Mouse (Mus musculus) stomach, postnatal 0 days (tissue): ENCODE results near the gene Gm12166.

Source experiments
- CTCF ChIP-seq: IDR thresholded peaks from 2 replicates; pipeline ENCODE4 v1.5.1; 2016; ENCODE audit warnings: antibody characterized with exemption, low read depth, mild to moderate bottlenecking, moderate library complexity
- EP300 ChIP-seq: optimal IDR thresholded peaks from 2 replicates; pipeline ENCODE3; 2016; ENCODE audit warnings: antibody characterized with exemption

- peak; percentile 40 for TF ChIP-seq CTCF
- no peak for TF ChIP-seq EP300
These were observed 18.7 kb upstream of the Gm12166 start for GRCm38 (mm10) chr11:46070789-46071188.
